Mouse (Mus musculus) lung, adult 2 months (tissue): ENCODE measurements at regions not wholly inside any gene's neighbourhood (a gene's known extent, or its start where the extent isn't known, plus 50 kb on each side); places are given as distances from the start of the nearest gene placed in this dataset.

ENCODE experiments used
- CTCF ChIP-seq: fragments of 200-500 bp; IDR thresholded peaks from 2 replicates; pipeline ENCODE4 v1.5.1; 2011; ENCODE audit warnings: mild to moderate bottlenecking, low read length, control low read depth; ENCODE audit not compliant: insufficient read depth
- POLR2A ChIP-seq: fragments of 200-500 bp; IDR thresholded peaks from 2 replicates; pipeline ENCODE4 v1.6.1; 2011; ENCODE audit warnings: low read depth, mild to moderate bottlenecking, control low read depth, low read length, borderline replicate concordance; ENCODE audit errors: extremely low read depth

- no peak for TF ChIP-seq POLR2A
- no peak for TF ChIP-seq CTCF
These were observed 70.4 kb upstream of the Akap6 start for GRCm38 (mm10) chr12:52628771-52629170.
